Mouse (Mus musculus) frontal cortex, adult 2 months (tissue): ENCODE results near the gene Dagla. TPM values are rescaled to one million over a fixed set of nuclear protein-coding genes. Genes with fewer than 3 reads are reported as not detected.

Experiments
- DNase-seq, 2 experiments: peaks; one replicate each; pipeline ENCODE4 v3.0.0; 2022; ENCODE audit warnings: low spot score in 1 of 2; ENCODE audit errors: extremely low spot score in 1 of 2
- polyA plus RNA-seq: library from polyadenylated mRNA; depleted of rRNA; stranded (reverse); fragments of >200 nt; gene quantifications from 2 replicates; pipeline ENCODE4 v1.2.3, GENCODE M21; 2012

Dagla gene
- polyA plus RNA-seq, 1 experiment, result 46.8 TPM

- no peak for DNase-seq
These were observed 18.2 kb downstream of the Dagla start for GRCm38 (mm10) chr19:10286458-10286872.

GRCm38 (mm10) chr19:10280771-10281540 is 23.7 kb downstream of the Dagla start:
- DNase-seq, result peak in 1 of 2 experiments; percentile 61

DNA sequence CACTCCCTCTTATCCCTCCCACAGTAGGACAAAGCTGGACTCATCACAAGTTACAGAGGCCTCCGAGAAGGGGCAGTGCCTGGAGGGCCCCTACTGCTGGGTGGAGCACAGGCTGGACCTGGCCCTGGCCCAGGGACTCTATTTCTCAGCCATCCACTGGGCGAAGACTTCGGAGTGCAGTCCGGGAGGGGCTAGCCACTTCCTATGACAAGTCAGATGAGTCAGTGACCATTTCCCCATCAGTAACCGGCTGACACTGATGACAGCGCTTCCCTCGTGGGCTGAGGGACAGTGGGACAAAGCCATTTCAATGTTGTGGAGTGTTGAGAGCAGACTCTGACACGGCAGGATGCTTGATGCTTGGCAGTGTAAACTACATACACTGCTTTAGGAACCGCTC is 25.0 kb downstream of the Dagla start:
- no peak for DNase-seq

DNA sequence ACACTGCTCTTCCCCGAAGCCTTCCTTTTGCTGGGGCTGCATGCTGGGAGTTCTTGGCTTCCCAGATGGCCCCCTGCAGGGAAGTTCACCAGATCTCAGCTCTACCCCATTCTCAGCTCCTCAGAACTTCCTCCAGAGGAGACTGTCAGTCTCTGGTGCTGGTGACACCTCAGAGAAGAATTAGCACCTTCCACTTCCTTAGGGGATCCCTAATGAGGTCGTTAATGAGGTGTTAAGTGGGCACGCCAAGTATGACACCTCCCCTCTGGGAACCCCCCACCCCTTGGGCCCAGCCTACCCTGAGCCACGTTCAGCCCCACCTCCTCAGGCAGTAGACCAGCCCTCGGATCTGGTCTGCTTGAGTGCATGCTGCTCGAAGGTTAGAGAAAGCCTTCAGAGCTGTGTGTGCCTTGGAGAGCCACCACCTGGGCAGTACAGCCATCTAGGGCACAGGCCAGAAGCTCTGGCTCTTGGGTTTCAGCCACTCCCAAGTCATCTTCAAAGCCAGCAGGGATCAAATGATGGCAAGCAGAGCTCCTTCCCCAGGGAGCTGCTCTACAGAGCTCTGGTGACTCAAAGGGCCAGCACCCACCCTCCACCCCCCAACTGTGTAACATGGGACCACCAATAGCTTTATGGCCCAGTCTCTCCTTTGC is 25.9 kb downstream of the Dagla start:
- DNase-seq, result no peak

- no peak for DNase-seq
These were observed 26.9 kb downstream of the Dagla start for GRCm38 (mm10) chr19:10277759-10278158.

DNA sequence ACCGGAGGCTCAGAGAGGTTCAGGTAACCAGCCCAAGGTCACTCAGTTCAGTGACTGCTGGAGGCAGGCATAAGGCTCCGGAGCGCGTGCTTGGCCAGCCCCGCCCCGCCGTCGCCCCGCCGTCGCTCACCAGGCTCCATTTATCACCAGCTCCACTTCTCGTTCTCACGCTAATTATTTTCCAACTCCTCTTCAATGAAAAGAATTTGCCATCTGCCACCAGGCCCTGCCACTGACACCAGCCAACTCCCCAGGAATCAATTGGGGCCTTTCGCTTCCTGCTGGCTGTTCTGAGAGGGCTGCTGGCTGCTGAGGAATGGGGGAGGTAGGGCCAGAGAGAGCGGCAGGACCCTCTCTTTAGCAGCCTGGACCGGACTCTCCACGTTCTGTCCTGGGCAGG is 27.3 kb downstream of the Dagla start:
- DNase-seq, result no peak

DNA sequence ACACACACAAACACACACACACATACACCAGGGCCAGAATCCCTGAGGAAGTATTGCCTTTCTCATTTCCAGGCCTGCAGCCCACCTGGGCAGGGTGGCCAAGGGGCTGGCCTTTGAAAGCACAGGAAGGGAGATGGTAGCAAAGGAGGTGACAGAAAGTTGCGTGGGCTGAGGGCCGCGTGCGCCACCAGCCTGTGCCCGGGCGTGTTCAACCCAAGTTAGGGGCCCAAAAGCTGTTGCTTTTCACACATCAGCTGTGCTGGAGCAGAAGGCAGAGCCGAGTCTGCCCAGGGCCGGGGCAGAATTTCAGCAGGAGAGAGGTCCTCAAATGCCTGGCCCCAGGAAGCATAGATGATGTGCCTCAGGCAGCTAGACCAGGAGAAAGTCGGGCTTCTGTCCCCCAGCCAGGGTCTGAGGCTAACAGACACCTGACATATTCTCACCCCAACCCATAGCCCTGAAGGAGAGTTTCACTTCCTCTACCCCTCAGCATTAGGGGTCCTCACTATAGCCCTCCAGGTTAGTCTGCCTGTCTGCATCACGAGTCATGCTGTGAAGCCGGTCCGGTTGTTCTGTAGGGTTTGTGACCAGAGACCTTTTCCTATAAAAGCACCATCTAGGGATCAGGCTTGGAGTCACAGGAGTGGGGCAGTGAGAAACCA is 28.1 kb downstream of the Dagla start:
- DNase-seq, result peak in 1 of 2 experiments; percentile 68

DNA sequence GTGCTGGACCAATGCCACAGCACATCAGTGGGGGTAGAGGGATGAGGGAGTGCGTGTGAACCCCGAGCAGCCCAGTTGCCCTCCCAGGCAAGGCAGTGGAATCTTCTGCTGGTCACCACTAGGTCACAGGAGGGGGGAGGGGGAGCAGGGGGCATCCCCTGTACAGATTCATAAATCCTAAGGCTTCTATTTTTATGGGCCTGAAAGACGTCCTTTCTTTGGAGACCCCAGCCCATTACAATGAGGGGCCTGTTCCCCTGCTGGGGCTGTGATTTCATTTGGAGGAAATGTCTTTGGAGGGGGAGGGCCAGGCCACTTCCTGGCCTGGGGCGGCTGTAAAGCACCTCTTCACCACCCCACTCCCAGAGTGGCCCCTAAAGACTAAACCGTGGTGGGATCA is 30.6 kb downstream of the Dagla start:
- DNase-seq, result no peak

- peak; percentile 68 to 86 for DNase-seq
These were observed 31.9 kb downstream of the Dagla start for GRCm38 (mm10) chr19:10272746-10273145.

DNA sequence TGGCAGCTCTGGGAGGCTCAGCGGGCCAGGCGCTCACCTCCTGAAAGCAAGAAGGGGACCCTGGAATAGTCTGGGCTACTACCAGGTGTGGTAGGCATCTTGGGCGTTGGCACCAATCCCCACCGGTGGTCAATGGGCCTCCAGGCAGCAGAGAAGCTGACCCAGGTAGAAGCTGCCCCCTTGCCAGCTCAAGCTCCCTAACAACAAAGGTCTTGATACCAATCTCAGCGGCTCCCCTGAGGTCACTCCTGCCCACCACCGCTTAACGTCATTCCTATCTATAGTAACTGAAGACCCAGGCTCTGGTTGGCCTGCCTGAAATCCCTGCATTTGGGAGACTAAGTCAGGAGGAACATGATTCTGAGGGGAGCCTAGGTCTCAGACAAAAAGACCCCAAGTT is 33.1 kb downstream of the Dagla start:
- no peak for DNase-seq

DNA sequence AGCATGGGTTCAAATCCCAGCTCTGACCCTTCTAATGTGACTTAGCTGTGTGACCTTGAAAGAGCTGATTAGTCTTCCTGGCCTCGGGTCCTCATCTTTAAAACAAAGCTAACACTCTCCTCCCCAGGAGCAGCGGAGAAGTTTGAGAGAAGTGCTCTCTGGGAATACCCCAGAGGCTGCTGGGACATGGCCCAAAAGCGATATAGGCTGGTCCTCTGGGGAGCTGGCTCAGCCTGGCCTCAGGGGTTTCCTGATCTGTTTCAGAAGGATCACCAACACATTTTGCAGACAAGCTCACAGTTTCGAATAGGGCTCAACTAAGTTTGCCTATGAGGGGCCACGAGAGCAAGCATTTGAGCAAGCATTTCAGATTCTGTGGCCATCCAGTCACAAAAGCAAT is 34.3 kb downstream of the Dagla start:
- no peak for DNase-seq

GRCm38 (mm10) chr19:10268851-10269250 is 35.8 kb downstream of the Dagla start:
- no peak for DNase-seq

DNA sequence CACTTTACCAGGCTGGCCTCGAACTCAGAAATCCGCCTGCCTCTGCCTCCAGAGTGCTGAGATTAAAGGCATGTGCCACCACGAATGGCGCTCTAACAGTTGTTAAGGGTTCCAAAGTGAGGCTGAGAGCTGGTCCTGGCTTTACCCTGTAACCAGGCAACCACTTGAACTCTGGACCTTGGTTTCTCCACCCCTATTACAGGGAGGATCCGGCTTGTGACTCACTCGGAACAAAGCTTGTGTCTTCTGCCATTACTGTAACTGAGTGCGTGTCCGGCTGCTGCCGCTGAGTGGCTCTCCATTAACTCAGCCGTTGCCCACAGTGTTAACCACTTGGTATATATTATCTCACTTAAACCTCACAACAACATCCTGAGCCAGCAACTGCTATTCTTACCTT is 36.7 kb downstream of the Dagla start:
- DNase-seq, result no peak

- DNase-seq, result no peak
These were observed 37.6 kb downstream of the Dagla start for GRCm38 (mm10) chr19:10267057-10267456.

DNA sequence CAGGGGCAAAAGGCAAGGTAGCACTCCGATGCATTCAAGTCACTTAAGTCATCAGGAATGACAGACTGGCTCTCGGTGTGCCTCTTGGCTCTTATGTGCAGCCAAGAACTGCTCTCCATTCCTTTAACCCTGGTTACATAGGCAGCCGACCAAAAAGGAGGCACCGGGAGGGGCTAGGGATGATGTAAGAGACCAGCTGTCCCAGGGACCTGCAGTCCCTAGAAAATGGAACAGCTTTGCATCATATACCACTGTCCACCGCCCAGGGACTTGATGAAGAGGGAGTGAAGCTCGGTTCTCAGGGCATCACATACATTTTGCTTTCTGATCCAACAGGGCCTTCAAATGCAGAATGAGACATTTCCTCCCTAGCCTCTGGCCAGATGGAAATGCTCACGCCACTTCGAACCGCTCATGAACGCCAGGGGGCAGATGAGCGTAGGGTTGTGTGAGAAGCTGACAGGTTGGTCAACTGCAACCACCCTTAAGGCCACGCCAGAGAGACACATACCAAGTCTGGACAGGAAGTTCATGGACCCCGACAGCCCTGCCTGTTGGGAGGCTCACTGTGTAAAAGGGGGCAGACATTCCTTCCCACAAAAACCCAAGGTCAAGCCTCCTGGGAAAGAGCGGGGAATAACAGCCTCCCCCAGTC is 38.4 kb downstream of the Dagla start:
- DNase-seq, result peak in 1 of 2 experiments; percentile 81

DNA sequence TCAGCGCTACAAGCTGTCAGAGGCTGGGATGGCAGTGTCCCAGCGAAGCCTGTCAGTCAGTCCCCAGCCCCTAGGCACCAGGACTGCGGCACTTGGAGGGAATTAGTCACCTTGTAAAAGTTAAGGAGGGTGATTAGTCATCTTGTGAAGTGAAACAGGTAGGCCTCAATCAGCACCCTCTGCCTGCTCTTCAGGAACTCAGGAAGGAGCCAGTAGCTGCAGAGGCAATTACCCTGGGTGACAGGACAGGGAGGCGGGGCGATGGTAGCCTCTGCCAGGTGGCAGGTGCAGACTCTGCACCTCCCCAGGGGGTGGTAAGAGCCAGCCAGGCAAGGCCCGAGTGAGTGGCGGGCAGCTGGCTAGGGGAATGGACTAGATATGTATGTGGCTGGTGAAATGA is 43.3 kb downstream of the Dagla start:
- DNase-seq, result no peak

DNA sequence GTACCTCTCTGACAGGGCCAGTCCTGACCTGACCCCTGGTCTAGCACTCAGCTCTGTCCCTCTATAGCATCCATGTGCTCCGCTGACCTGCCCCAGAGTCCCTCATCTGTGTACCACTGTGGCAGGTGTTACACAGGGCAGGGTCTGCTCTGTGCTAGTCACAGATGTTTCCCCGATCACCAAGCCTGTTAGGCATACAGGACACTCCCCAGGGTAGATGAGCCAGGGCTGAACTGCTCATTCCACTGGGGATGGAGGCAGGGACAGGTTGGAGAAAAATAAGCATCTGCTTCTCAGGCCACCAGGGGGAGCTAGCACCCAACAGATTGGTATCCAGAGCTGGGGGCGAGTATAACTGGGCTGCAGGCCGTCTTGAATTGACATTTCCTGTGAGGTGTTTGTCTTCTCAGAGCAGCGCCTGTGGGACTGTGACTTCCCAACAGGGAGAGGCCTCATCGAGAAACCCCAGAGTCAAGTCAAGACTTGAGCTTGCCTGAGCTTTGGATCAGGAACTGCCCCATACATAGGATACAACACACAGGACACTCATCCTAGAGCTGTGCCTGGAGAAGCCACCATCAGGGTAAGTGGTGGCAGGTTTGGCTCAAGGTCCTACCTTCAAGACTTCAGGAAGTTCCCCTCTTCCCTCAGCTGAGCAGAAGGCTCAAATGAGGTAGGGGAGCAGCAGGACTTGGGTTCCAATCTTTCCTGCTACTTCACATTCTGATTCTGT is 46.2 kb downstream of the Dagla start:
- DNase-seq, result peak; percentile 61 to 92

DNA sequence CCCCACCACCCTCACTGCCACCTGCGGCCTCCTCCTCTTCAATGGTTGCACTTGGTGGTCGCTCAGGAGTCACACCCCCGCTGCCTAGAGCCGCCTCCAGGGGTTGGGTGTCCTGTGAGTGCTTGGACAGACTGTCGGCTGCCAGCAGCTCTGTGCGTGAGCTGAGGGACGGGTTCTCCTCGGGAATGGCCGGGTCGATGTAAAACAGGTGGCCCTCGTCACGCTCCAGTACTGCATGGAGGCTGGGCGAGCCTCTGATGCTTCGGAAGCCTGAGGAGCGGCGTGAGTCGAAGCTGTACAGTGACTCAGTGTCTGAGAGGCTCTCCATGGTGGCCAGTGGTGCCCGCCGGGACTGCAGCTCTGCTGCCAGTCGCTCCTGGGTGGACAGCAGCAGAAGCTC is 56.5 kb downstream of the Dagla start:
- DNase-seq, result no peak

DNA sequence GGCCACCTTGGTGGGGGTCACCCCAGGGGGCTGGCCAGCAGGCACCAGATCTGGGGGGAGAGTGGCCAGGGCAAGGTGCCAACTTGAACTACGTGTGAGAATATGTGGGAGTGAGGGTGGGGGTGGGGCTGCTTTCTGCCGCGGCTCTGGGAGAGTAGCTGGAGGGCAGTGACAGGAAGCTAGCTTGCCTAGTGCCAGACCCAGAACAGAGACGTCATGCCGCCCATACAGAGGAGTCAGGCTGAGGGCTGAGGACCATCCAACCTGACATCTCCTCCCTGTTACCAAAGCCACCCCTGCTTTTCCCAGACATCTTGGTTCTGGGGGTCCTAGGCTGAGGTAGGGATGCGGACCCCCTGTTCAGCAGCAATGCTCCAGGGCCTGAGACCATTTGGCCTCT is 57.5 kb downstream of the Dagla start:
- no peak for DNase-seq

DNA sequence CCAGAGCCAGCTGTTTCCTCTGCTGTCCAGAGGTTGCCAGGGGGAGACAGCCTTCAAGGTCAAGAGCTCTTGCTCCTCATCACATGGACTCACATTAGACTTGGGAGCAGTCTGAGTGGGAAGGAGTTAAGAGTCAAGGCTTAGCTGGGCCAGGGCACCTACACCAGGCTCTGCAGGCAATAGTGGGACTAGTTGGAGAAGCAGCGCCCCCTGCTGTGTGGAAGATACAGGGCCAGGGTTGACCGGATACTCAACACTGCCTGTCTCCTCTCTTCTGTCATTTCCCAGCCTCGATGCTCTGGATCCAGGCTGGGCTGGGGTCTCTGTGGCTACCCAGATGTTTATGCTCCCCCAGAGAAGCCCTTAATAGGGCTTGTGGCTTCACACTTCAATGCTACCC is 60.5 kb downstream of the Dagla start:
- DNase-seq, result peak in 1 of 2 experiments; percentile 76

DNA sequence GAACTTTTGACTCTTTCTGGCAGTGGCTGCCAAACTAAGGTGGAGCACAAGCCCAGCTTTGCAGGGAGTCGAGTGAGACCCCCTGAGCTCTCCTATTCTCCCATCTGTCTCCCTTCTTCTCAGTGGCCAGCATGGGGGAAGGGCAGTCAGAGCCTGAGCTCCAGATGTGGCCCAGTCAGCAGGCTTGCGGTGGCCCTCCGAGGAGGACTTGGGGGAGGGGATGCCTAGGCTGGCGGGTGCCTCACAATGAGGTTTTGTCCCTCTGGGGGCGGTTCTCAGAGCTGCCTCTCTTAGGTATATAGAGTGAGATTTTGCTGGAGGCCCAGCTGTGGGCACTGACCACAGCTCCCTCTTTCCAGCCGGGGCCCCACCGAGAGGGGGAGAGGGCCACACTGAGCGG is 61.8 kb downstream of the Dagla start:
- no peak for DNase-seq
